Mouse (Mus musculus) olfactory bulb, adult 2 months (tissue): ENCODE data around the gene Nubp2. TPM values are rescaled to one million over a fixed set of nuclear protein-coding genes. Genes with fewer than 3 reads are reported as not detected.

Source experiments
- H3K27ac ChIP-seq: fragments of 200-500 bp; 2 replicates; pipeline ENCODE4 v1.5.1; 2012; ENCODE audit warnings: low read depth, low read length; ENCODE audit not compliant: insufficient read depth
- H3K4me1 ChIP-seq: fragments of 200-500 bp; 2 replicates; pipeline ENCODE4 v1.6.1; 2012; ENCODE audit warnings: low read length; ENCODE audit not compliant: control insufficient read depth, insufficient read depth
- H3K4me3 ChIP-seq: fragments of 200-500 bp; 2 replicates; pipeline ENCODE4 v1.5.1; 2012; ENCODE audit warnings: mild to moderate bottlenecking, low read depth, low read length, moderate library complexity; ENCODE audit not compliant: insufficient read depth
- CTCF ChIP-seq: fragments of 200-500 bp; IDR thresholded peaks from 2 replicates; pipeline ENCODE4 v1.5.1; 2012; ENCODE audit warnings: low read depth, mild to moderate bottlenecking, low read length, moderate library complexity; ENCODE audit not compliant: insufficient read depth
- POLR2A ChIP-seq: fragments of 200-500 bp; IDR thresholded peaks from 2 replicates; pipeline ENCODE4 v1.6.1; 2012; ENCODE audit warnings: mild to moderate bottlenecking, low read depth, low read length, moderate library complexity; ENCODE audit not compliant: insufficient read depth
- WGBS: fragments of 180-500 bp; shearing (Covaris S2); methylation state at CpG from one replicate; pipeline ENCODE4 v1.1.7; 2018; 5-methylcytosine and 5-hydroxymethylcytosine counted together
- polyA plus RNA-seq: library from polyadenylated mRNA; stranded (reverse); fragments of >200 nt; gene quantifications from 2 replicates; pipeline ENCODE4 v1.2.4, GENCODE M21; 2012; ENCODE audit warnings: low replicate concordance; ENCODE audit not compliant: missing spikeins, insufficient read depth, insufficient read length

Nubp2 gene
- polyA plus RNA-seq: not detected in 2 replicates

GRCm38 (mm10) chr17:24886134-24886931 lies at the start of gene Nubp2, which contains the start of gene Spsb3:
Gene Nubp2, minus strand, starts transcription at chr17:24886349.
Gene Spsb3, plus strand, starts transcription at chr17:24886643.
- peak within 1 kb of the TSS; percentile 41 for H3K27ac ChIP-seq
- WGBS: under 1% methylated on average over 69 of the region's 69 CpGs
- peaks cover 19% of the 10 kb centered on the region for H3K4me1 ChIP-seq
- TF ChIP-seq CTCF (no peak), POLR2A (peak; percentile 77)
- peak within 1 kb of the TSS; percentile 92 for H3K4me3 ChIP-seq

GRCm38 (mm10) chr17:24935666-24936065 lies 49.5 kb upstream of the Nubp2 start:
- TF ChIP-seq POLR2A (no peak), CTCF (no peak)

GRCm38 (mm10) chr17:24934926-24935325 lies 48.8 kb upstream of the Nubp2 start:
- H3K27ac ChIP-seq: no peak overlapping the region
- WGBS: 50% methylated on average over 4 of the region's 4 CpGs
- no peak for TF ChIP-seq POLR2A
- peak overlapping the region; percentile 37; the same call in 1 of the 2 replicates for H3K4me3 ChIP-seq
- H3K4me1 ChIP-seq: peaks cover 5% of the 10 kb centered on the region; the same call in 1 of the 2 replicates

More at GRCm38 (mm10) chr17:24935666-24936065, 49.5 kb upstream of the Nubp2 start:
- Histone ChIP-seq H3K27ac (no peak overlapping the region), H3K4me1 (peaks cover 5% of the 10 kb centered on the region; the same call in 1 of the 2 replicates), H3K4me3 (peak overlapping the region; percentile 41)

GRCm38 (mm10) chr17:24933163-24933562 lies 47.0 kb upstream of the Nubp2 start:
- H3K4me1 ChIP-seq: peaks cover 5% of the 10 kb centered on the region; the same call in 1 of the 2 replicates
- H3K4me3 ChIP-seq: no peak overlapping the region
- no peak overlapping the region for H3K27ac ChIP-seq
- 56% methylated on average over 4 of the region's 4 CpGs for WGBS
- TF ChIP-seq CTCF (no peak), POLR2A (no peak)

GRCm38 (mm10) chr17:24932431-24932830 lies 46.3 kb upstream of the Nubp2 start:
- no peak overlapping the region for H3K4me3 ChIP-seq
- TF ChIP-seq POLR2A (no peak), CTCF (no peak)
- peaks cover 5% of the 10 kb centered on the region; the same call in 1 of the 2 replicates for H3K4me1 ChIP-seq
- no peak overlapping the region for H3K27ac ChIP-seq
- 80% methylated on average over 4 of the region's 4 CpGs for WGBS

- Histone ChIP-seq H3K4me1 (peaks cover 3% of the 10 kb centered on the region; the same call in 1 of the 2 replicates), H3K4me3 (no peak overlapping the region), H3K27ac (no peak overlapping the region)
- no peak for TF ChIP-seq POLR2A
- TF ChIP-seq CTCF: no peak
- 68% methylated on average over 1 of the region's 1 CpGs for WGBS
These were observed 43.4 kb upstream of the Nubp2 start for GRCm38 (mm10) chr17:24929506-24929905.

GRCm38 (mm10) chr17:24923246-24923645 lies 37.1 kb upstream of the Nubp2 start:
- H3K4me3 ChIP-seq: no peak overlapping the region
- no peak overlapping the region for H3K27ac ChIP-seq
- no peaks in the 10 kb centered on the region for H3K4me1 ChIP-seq
- TF ChIP-seq CTCF (no peak), POLR2A (no peak)
- 93% methylated on average over 1 of the region's 1 CpGs for WGBS

- Histone ChIP-seq H3K4me3 (no peak overlapping the region), H3K27ac (no peak overlapping the region), H3K4me1 (peaks cover 3% of the 10 kb centered on the region; the same call in 1 of the 2 replicates)
- TF ChIP-seq CTCF: no peak
- no peak for TF ChIP-seq POLR2A
These were observed 27.8 kb upstream of the Nubp2 start for GRCm38 (mm10) chr17:24913984-24914383.

- WGBS: 80% methylated on average over 2 of the region's 2 CpGs
- TF ChIP-seq POLR2A (no peak), CTCF (no peak)
- Histone ChIP-seq H3K27ac (no peak overlapping the region), H3K4me3 (no peak overlapping the region), H3K4me1 (peaks cover 3% of the 10 kb centered on the region; the same call in 1 of the 2 replicates)
These were observed 21.4 kb upstream of the Nubp2 start for GRCm38 (mm10) chr17:24907591-24907990.
